ENCODE assay signal across 25 mouse cellular contexts in genomic region chr2:24460112-24460807, GRCm38 (mm10). TPM values are rescaled to one million over a fixed set of nuclear protein-coding genes. Genes with fewer than 3 reads are reported as not detected.
DNase-seq lines count a peak whose midpoint lies in the region; ATAC-seq and TF ChIP-seq lines count a peak whose summit lies in the region.
"Had no signal": no experiment of that assay in that cellular context is flagged by ENCODE, and none has a peak within 500 bp of the region (broad histone marks: within the 10 kb centered on the region; RNA-seq: fewer than 3 reads in every experiment).

No protein-coding gene starts in this region.

- H3K9me3 ChIP-seq in liver, embryonic 11.5 days (ENCODE audit: control insufficient read depth, low read length) = no peaks in the 10 kb centered on the region
- H3K9me3 ChIP-seq: embryonic facial prominence, embryonic 12.5 days; forebrain, embryonic 15.5 days; heart, embryonic 13.5 days; limb, embryonic 10.5 days; liver, embryonic 15.5 days; megakaryocyte, embryonic 14.5 days had no signal

- H3K4me1 ChIP-seq in liver, adult 2 months (ENCODE audit: control insufficient read depth, insufficient read depth, low read length) = peaks cover 3% of the 10 kb centered on the region; the same call in 1 of the 2 replicates
- H3K4me1 ChIP-seq in liver, embryonic 11.5 days (replicated peaks; ENCODE audit: control insufficient read depth, insufficient read depth, low read length) = no peaks in the 10 kb centered on the region
- H3K4me1 ChIP-seq in cerebellum, adult 2 months (ENCODE audit: control insufficient read depth, insufficient read depth, low read length) = no peaks in the 10 kb centered on the region
- H3K4me1 ChIP-seq: embryonic facial prominence, embryonic 12.5 days; forebrain, embryonic 15.5 days; heart, embryonic 13.5 days; limb, embryonic 10.5 days; megakaryocyte, embryonic 14.5 days had no signal

- no peak overlapping the region for H3K4me2 ChIP-seq in liver, embryonic 11.5 days
- H3K4me2 ChIP-seq: embryonic facial prominence, embryonic 12.5 days; forebrain, embryonic 15.5 days; heart, embryonic 13.5 days; liver, embryonic 15.5 days had no signal

- no peak for ATAC-seq in liver, embryonic 11.5 days (replicated peaks; ENCODE audit: low FRiP score)
- ATAC-seq in Patski = peak; percentile 20
- ATAC-seq: forebrain, embryonic 15.5 days; hindbrain, embryonic 16.5 days had no signal

- no peaks in the 10 kb centered on the region; the same call in 1 of the 2 replicates for H3K27me3 ChIP-seq in liver, adult 2 months (ENCODE audit: control insufficient read depth, insufficient read depth, low read length)
- H3K27me3 ChIP-seq in liver, embryonic 11.5 days (replicated peaks; ENCODE audit: control insufficient read depth, insufficient read depth, low read length) = no peaks in the 10 kb centered on the region; the same call in 1 of the 2 replicates
- no peaks in the 10 kb centered on the region for H3K27me3 ChIP-seq in Patski
- H3K27me3 ChIP-seq in cerebellum, adult 2 months (ENCODE audit: control insufficient read depth, insufficient read depth, low read length) = no peaks in the 10 kb centered on the region
- H3K27me3 ChIP-seq: embryonic facial prominence, embryonic 12.5 days; forebrain, embryonic 15.5 days; liver, embryonic 15.5 days had no signal

- H3K36me3 ChIP-seq in liver, adult 2 months (ENCODE audit: control insufficient read depth, insufficient read depth, low read length) = no peaks in the 10 kb centered on the region
- no peaks in the 10 kb centered on the region for H3K36me3 ChIP-seq in liver, embryonic 11.5 days (ENCODE audit: control insufficient read depth, insufficient read depth, low read length)
- H3K36me3 ChIP-seq: embryonic facial prominence, embryonic 12.5 days; forebrain, embryonic 15.5 days; heart, embryonic 13.5 days; limb, embryonic 10.5 days; liver, embryonic 15.5 days had no signal

- no peak overlapping the region for H3K9ac ChIP-seq in liver, adult 2 months (ENCODE audit: low read depth, low read length)
- no peak overlapping the region for H3K9ac ChIP-seq in liver, embryonic 11.5 days (ENCODE audit: low read depth, low read length)
- H3K9ac ChIP-seq: embryonic facial prominence, embryonic 12.5 days; forebrain, embryonic 15.5 days; heart, embryonic 13.5 days; liver, embryonic 15.5 days had no signal

- DNase-seq in liver, adult 2 months (ENCODE audit: extremely low read depth, low read depth, low spot score) = peak; percentile 50
- no peak for DNase-seq in liver, embryonic 11.5 days (ENCODE audit: low spot score)
- DNase-seq in Patski (ENCODE audit: low read depth, low spot score) = no peak
- peak; percentile 54 to 57 for DNase-seq in kidney, adult 8-10 months
- DNase-seq in kidney, postnatal 36 days = peak; percentile 43 to 74
- no peak for DNase-seq in cerebellum, adult 2 months
- no peak for DNase-seq in left cerebral cortex, adult 11 months (ENCODE audit: low spot score)
- DNase-seq in cerebellum, postnatal 14 days = no peak
- DNase-seq: adrenal gland, postnatal 10 days; cerebellum, adult 11-12 months; heart, postnatal 4 days; right cerebral cortex, adult 18-20 months had no signal

- TF ChIP-seq POLR2A in liver, adult 2 months (IDR thresholded peaks at IDR 0.05; ENCODE audit: extremely low read depth, insufficient read depth, low read length) = no peak
- no peak for TF ChIP-seq POLR2A in cerebellum, adult 2 months (IDR thresholded peaks at IDR 0.05; ENCODE audit: borderline replicate concordance, insufficient read depth, low read length)

- in situ Hi-C loops in Patski (cut with MboI; ENCODE audit: low pct_unique_long_range_greater_than_20kb) = loop anchor here (25.0 kb wide), 1 partner anchor 1298 kb away; the partner anchor contains the start of genes Mastl and Yme1l1

- WGBS in liver, adult 2 months = 17% methylated on average over 9 of the region's 9 CpGs
- WGBS in liver, embryonic 11.5 days = 28% methylated on average over 9 of the region's 9 CpGs
- 26% methylated on average over 9 of the region's 9 CpGs for WGBS in cerebellum, adult 2 months

- H3K4me3 ChIP-seq in liver, adult 2 months (ENCODE audit: insufficient read depth, low read depth, low read length) = no peak overlapping the region
- no peak overlapping the region for H3K4me3 ChIP-seq in liver, embryonic 11.5 days (ENCODE audit: low read depth, low read length)
- no peak overlapping the region for H3K4me3 ChIP-seq in cerebellum, adult 2 months (replicated peaks; ENCODE audit: insufficient read depth, low read depth, low read length)
- H3K4me3 ChIP-seq: embryonic facial prominence, embryonic 12.5 days; forebrain, embryonic 15.5 days; heart, embryonic 13.5 days; layer of hippocampus, adult 2 months; left cerebral cortex, adult 2 months; limb, embryonic 10.5 days; liver, embryonic 15.5 days; megakaryocyte, embryonic 14.5 days had no signal

- H3K27ac ChIP-seq in liver, adult 2 months (replicated peaks; ENCODE audit: insufficient read depth, low read depth, low read length) = no peak overlapping the region
- no peak overlapping the region for H3K27ac ChIP-seq in liver, embryonic 11.5 days (ENCODE audit: low read depth, low read length)
- H3K27ac ChIP-seq in cerebellum, adult 2 months (ENCODE audit: insufficient read depth, low read length) = no peak overlapping the region
- H3K27ac ChIP-seq: embryonic facial prominence, embryonic 12.5 days; forebrain, embryonic 15.5 days; heart, embryonic 13.5 days; layer of hippocampus, adult 2 months; left cerebral cortex, adult 2 months; limb, embryonic 10.5 days; liver, embryonic 15.5 days had no signal

- CTCF ChIA-PET in Patski (lab: Charles Lee) = interaction anchor here (1.9 to 2.4 kb wide), 2 partner anchors 10 to 103 kb away, joined by 6 to 7 read pairs; no protein-coding TSS in a partner anchor

- no peaks in the 10 kb centered on the region for H3K79me2 ChIP-seq in liver, adult 2 months (ENCODE audit: control insufficient read depth, insufficient read depth, low read length)

- POLR2A ChIA-PET in Patski (lab: Charles Lee) = interaction anchor here (0.7 to 1.4 kb wide), 4 partner anchors 15 to 103 kb away, joined by 3 to 10 read pairs (median 4); partner anchors contain the start of gene Pax8

- no peak for TF ChIP-seq CTCF in liver, adult 2 months (IDR thresholded peaks at IDR 0.05; ENCODE audit: low read depth, low read length)
- no peak for TF ChIP-seq CTCF in Patski (IDR thresholded peaks at IDR 0.05)
- no peak for TF ChIP-seq CTCF in cerebellum, adult 2 months (IDR thresholded peaks at IDR 0.05; ENCODE audit: borderline replicate concordance, insufficient read depth, low read depth, low read length)

RNA-seq across cellular contexts. Expression of gene Pax8, which starts 15.1 kb away (rescaled TPM):
- total RNA-seq in liver, adult 2 months (2014; rRNA removed) = 0.09 TPM in 1 of 2 replicates, not detected in the other
- not detected in 2 replicates for polyA plus RNA-seq in liver, adult 2 months (2012; rRNA removed)
- 0.44 and 0.62 TPM in 2 replicates for polyA plus RNA-seq in liver, embryonic 11.5 days (2014; fragmentation: Nextera tagmentation; extraction: Ambion mirVana)
- 219 TPM for polyA plus RNA-seq in Patski (2021)
- 2.9 and 3.6 TPM in 2 replicates for polyA plus RNA-seq in cerebellum, adult 2 months (2012; rRNA removed)
- total RNA-seq: adrenal gland, postnatal 10 days; common myeloid progenitor, adult 5-6 weeks; gastrocnemius, adult 18-20 months; granulocyte monocyte progenitor cell, adult 5-6 weeks; heart, postnatal 4 days; layer of hippocampus, adult 2 months; left cerebral cortex, adult 2 months had no signal
- polyA plus RNA-seq: urinary bladder, adult 2 months had no signal

Comparison
In these comparisons a context has a peak if more than half of its experiments do, and no peak if none do; other contexts are left out.
1. DNase-seq: peak in liver, adult 2 months (single experiment), kidney, adult 8-10 months (2 of 2) and kidney, postnatal 36 days (2 of 2); none in liver, embryonic 11.5 days (single experiment), Patski (single experiment), cerebellum, adult 2 months (0 of 2), left cerebral cortex, adult 11 months (single experiment) and cerebellum, postnatal 14 days (0 of 2).
2. RNA of gene Pax8, which starts 15.1 kb away (polyA plus RNA-seq): 219 TPM in Patski (single experiment); 2.9 to 3.6 TPM in cerebellum, adult 2 months, 0.44 to 0.62 TPM in liver, embryonic 11.5 days and not detected in liver, adult 2 months; every median in the first group is over 10 times any median in the second.